Mouse (Mus musculus) olfactory bulb, adult 2 months (tissue): ENCODE measurements around the gene Cmklr1. TPM values are rescaled to one million over a fixed set of nuclear protein-coding genes. Genes with fewer than 3 reads are reported as not detected.

ENCODE experiments used
- H3K27ac ChIP-seq: fragments of 200-500 bp; 2 replicates; pipeline ENCODE4 v1.5.1; 2012; ENCODE audit warnings: low read depth, low read length; ENCODE audit not compliant: insufficient read depth
- H3K4me1 ChIP-seq: fragments of 200-500 bp; 2 replicates; pipeline ENCODE4 v1.6.1; 2012; ENCODE audit warnings: low read length; ENCODE audit not compliant: control insufficient read depth, insufficient read depth
- H3K4me3 ChIP-seq: fragments of 200-500 bp; 2 replicates; pipeline ENCODE4 v1.5.1; 2012; ENCODE audit warnings: mild to moderate bottlenecking, low read depth, low read length, moderate library complexity; ENCODE audit not compliant: insufficient read depth
- CTCF ChIP-seq: fragments of 200-500 bp; IDR thresholded peaks from 2 replicates; pipeline ENCODE4 v1.5.1; 2012; ENCODE audit warnings: low read depth, mild to moderate bottlenecking, low read length, moderate library complexity; ENCODE audit not compliant: insufficient read depth
- POLR2A ChIP-seq: fragments of 200-500 bp; IDR thresholded peaks from 2 replicates; pipeline ENCODE4 v1.6.1; 2012; ENCODE audit warnings: mild to moderate bottlenecking, low read depth, low read length, moderate library complexity; ENCODE audit not compliant: insufficient read depth
- WGBS: fragments of 180-500 bp; shearing (Covaris S2); methylation state at CpG from one replicate; pipeline ENCODE4 v1.1.7; 2018; 5-methylcytosine and 5-hydroxymethylcytosine counted together
- polyA plus RNA-seq: library from polyadenylated mRNA; stranded (reverse); fragments of >200 nt; gene quantifications from 2 replicates; pipeline ENCODE4 v1.2.4, GENCODE M21; 2012; ENCODE audit warnings: low replicate concordance; ENCODE audit not compliant: missing spikeins, insufficient read depth, insufficient read length

Cmklr1 gene
- polyA plus RNA-seq = not detected in 2 replicates

GRCm38 (mm10) chr5:113650035-113650865, at the start of gene Cmklr1:
Gene Cmklr1 (minus strand): TSS chr5:113650426.
- TF ChIP-seq CTCF (no peak), POLR2A (no peak)
- H3K27ac ChIP-seq = no peak within 1 kb of the TSS
- WGBS = 28% methylated on average over 30 of the region's 30 CpGs
- peak within 1 kb of the TSS; percentile 6; the same call in 1 of the 2 replicates for H3K4me3 ChIP-seq
- H3K4me1 ChIP-seq = peaks cover 8% of the 10 kb centered on the region; the same call in 1 of the 2 replicates

GRCm38 (mm10) chr5:113694415-113694814, 44.2 kb upstream of the Cmklr1 start:
- no peak overlapping the region for H3K4me3 ChIP-seq
- H3K4me1 ChIP-seq = peaks cover 14% of the 10 kb centered on the region
- 45% methylated on average over 5 of the region's 5 CpGs for WGBS
- TF ChIP-seq POLR2A = no peak
- TF ChIP-seq CTCF = no peak
- H3K27ac ChIP-seq = no peak overlapping the region

GRCm38 (mm10) chr5:113694000-113694399, 43.8 kb upstream of the Cmklr1 start:
- H3K4me3 ChIP-seq = no peak overlapping the region
- no peak overlapping the region for H3K27ac ChIP-seq
- TF ChIP-seq POLR2A = no peak

GRCm38 (mm10) chr5:113693196-113693755, 43.0 kb upstream of the Cmklr1 start:
- WGBS = 92% methylated on average over 8 of the region's 8 CpGs
- Histone ChIP-seq H3K4me1 (peaks cover 14% of the 10 kb centered on the region), H3K27ac (no peak overlapping the region), H3K4me3 (no peak overlapping the region)
- no peak for TF ChIP-seq POLR2A
- TF ChIP-seq CTCF = no peak

More at GRCm38 (mm10) chr5:113694000-113694399, 43.8 kb upstream of the Cmklr1 start:
- WGBS = 71% methylated on average over 4 of the region's 4 CpGs
- peaks cover 14% of the 10 kb centered on the region for H3K4me1 ChIP-seq

- Histone ChIP-seq H3K4me3 (no peak overlapping the region), H3K27ac (no peak overlapping the region), H3K4me1 (peaks cover 14% of the 10 kb centered on the region)
- 96% methylated on average over 2 of the region's 2 CpGs for WGBS
- TF ChIP-seq POLR2A = no peak
- TF ChIP-seq CTCF = no peak
These were observed 40.6 kb upstream of the Cmklr1 start for GRCm38 (mm10) chr5:113690866-113691265.

GRCm38 (mm10) chr5:113690069-113690548, 39.9 kb upstream of the Cmklr1 start:
- Histone ChIP-seq H3K4me1 (peaks cover 12% of the 10 kb centered on the region), H3K27ac (no peak overlapping the region), H3K4me3 (no peak overlapping the region)
- TF ChIP-seq POLR2A (no peak), CTCF (no peak)
- 27% methylated on average over 15 of the region's 15 CpGs for WGBS

GRCm38 (mm10) chr5:113687514-113687913, 37.3 kb upstream of the Cmklr1 start:
- no peak overlapping the region for H3K4me3 ChIP-seq
- peaks cover 14% of the 10 kb centered on the region for H3K4me1 ChIP-seq
- TF ChIP-seq CTCF (no peak), POLR2A (no peak)
- WGBS = 83% methylated on average over 5 of the region's 5 CpGs
- H3K27ac ChIP-seq = no peak overlapping the region

GRCm38 (mm10) chr5:113685471-113685870, 35.2 kb upstream of the Cmklr1 start:
- H3K4me1 ChIP-seq = peaks cover 12% of the 10 kb centered on the region
- H3K27ac ChIP-seq = no peak overlapping the region
- WGBS = 91% methylated on average over 5 of the region's 5 CpGs
- TF ChIP-seq POLR2A = no peak
- TF ChIP-seq CTCF = no peak
- no peak overlapping the region for H3K4me3 ChIP-seq

- no peak overlapping the region for H3K27ac ChIP-seq
- H3K4me1 ChIP-seq = peaks cover 8% of the 10 kb centered on the region
- WGBS = 77% methylated on average over 5 of the region's 5 CpGs
- H3K4me3 ChIP-seq = no peak overlapping the region
- TF ChIP-seq CTCF = no peak
- no peak for TF ChIP-seq POLR2A
These were observed 33.0 kb upstream of the Cmklr1 start for GRCm38 (mm10) chr5:113683246-113683645.
